Comparison of ENCODE assay signal across 17 mouse cellular contexts in the genomic region with DNA sequence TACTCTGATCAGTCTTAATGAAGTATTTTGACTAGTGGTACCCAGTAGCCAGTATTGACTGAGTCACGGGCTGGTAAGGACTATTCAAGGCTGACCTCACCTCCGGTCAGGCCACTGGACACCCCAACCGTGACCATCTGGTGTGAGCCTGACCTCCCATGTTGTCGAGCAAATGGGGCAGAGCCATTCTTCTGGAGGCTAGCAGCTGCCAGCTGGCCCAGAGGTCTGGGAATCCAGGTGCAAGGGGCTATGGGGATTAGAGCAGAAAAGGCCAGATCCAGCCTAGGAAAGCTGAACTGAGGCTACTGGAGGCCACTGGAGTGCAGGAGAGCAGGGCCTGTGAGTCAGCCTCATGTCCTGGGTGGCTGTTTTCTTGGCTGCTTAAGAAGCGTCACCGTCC. TPM values are rescaled to one million over a fixed set of nuclear protein-coding genes. Genes with fewer than 3 reads are reported as not detected.
DNase-seq lines count a peak whose midpoint lies in the region.
"Had no signal": no experiment of that assay in that cellular context is flagged by ENCODE, and none has a peak within 500 bp of the region (broad histone marks: within the 10 kb centered on the region; RNA-seq: fewer than 3 reads in every experiment).

No protein-coding gene starts in this region.

- intact Hi-C loops in left cerebral cortex, postnatal 4 days (cut with DNase I): no loop called here
- intact Hi-C loops in left cerebral cortex, postnatal 36 days (cut with DNase I): no loop called here
- intact Hi-C loops in gastrocnemius, postnatal 14 days (cut with DNase I; ENCODE audit: low total_unique reads): no loop called here

- peak; percentile 25 for DNase-seq in embryo, embryonic 11 days
- no peak for DNase-seq in embryo, embryonic 9.5 days (ENCODE audit: extremely low spot score)
- DNase-seq in left cerebral cortex, postnatal 4 days: peak; percentile 52
- DNase-seq in left cerebral cortex, postnatal 36 days (ENCODE audit: low spot score in 2 of 2): no peak
- DNase-seq in gastrocnemius, postnatal 14 days: peak; percentile 67
- DNase-seq in skeletal muscle tissue, adult 2 months (ENCODE audit: low read depth, low spot score): peak; percentile 76
- no peak for DNase-seq in lung, postnatal 10 days
- DNase-seq: adrenal gland, adult 2 months; cerebellum, adult 11 months; cerebellum, postnatal 25 days; heart, adult 18-20 months; heart, postnatal 14 days; kidney, adult 2 months; kidney, postnatal 10 days; liver, embryonic 13.5 days; lung, adult 2 months; midbrain, embryonic 14.5 days had no signal

RNA-seq across cellular contexts. Expression of gene Pdlim4, which starts 6.5 kb away (rescaled TPM):
- total RNA-seq in left cerebral cortex, postnatal 4 days (2021): 10 to 100 TPM; 11.9 to 13.5 TPM
- total RNA-seq in left cerebral cortex, postnatal 36 days (2021): 10 to 100 TPM; 12.2 to 13.1 TPM
- total RNA-seq in gastrocnemius, postnatal 14 days (2021): 10 to 100 TPM; 15.6 to 18.8 TPM

RNA-seq across cellular contexts. Expression of gene P4ha2, which starts 24.5 kb away (rescaled TPM):
- 10 to 100 TPM; 14.4 to 15.7 TPM for total RNA-seq in left cerebral cortex, postnatal 4 days (2021)
- 10 to 100 TPM; 15.4 to 21.4 TPM for total RNA-seq in left cerebral cortex, postnatal 36 days (2021)
- total RNA-seq in gastrocnemius, postnatal 14 days (2021): 10 to 100 TPM; 19.9 to 21.2 TPM

RNA-seq across cellular contexts. Expression of gene Slc22a4, which starts 47.5 kb away (rescaled TPM):
- total RNA-seq in left cerebral cortex, postnatal 4 days (2021): 1 to 10 TPM; 4.0 to 4.7 TPM
- 1 to 10 TPM; 4.3 to 5.3 TPM for total RNA-seq in left cerebral cortex, postnatal 36 days (2021)
- total RNA-seq in gastrocnemius, postnatal 14 days (2021): 1 to 10 TPM in 1 of 2 experiments, under 1 TPM in 1; 0.89 to 1.4 TPM

Comparison
In these comparisons a context has a peak if more than half of its experiments do, and no peak if none do; other contexts are left out.
1. DNase-seq: peak in embryo, embryonic 11 days (single experiment), left cerebral cortex, postnatal 4 days (single experiment), gastrocnemius, postnatal 14 days (single experiment) and skeletal muscle tissue, adult 2 months (single experiment); none in embryo, embryonic 9.5 days (single experiment), left cerebral cortex, postnatal 36 days (0 of 2) and lung, postnatal 10 days (single experiment).